Mouse (Mus musculus) CD4-positive, CD25-positive, alpha-beta regulatory T cell, adult 9 weeks (primary cell): ENCODE measurements around the gene Entpd8. TPM values are rescaled to one million over a fixed set of nuclear protein-coding genes. Genes with fewer than 3 reads are reported as not detected.

ENCODE experiments used
- polyA plus RNA-seq: library from polyadenylated mRNA; unstranded; fragments of 100-300 nt; shearing (Covaris generic); gene quantifications from one replicate; pipeline ENCODE4 v1.2.1, GENCODE M21; 2017

Entpd8 gene
- polyA plus RNA-seq, result 0.93 TPM

DNA sequence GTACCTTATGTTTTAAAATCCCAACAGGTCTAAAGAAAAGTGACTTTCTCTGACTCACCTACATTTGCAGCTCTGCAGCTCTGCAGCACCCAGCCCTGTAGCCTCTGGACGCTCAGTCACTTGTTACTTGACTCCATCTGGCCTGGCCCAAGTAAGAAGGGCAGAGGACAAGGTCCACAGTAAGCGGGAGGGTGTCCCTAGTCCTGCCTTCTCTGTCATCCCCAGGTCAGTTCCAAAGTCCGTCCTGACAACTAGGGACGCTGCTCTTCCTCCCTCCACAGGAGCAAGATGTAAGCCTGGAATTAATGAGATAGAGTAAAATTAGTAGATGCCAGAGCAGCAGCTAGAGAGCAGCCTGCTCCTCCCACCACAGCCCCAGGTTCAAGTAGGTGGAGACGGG lies at the start of gene Entpd8:
Gene Entpd8 (plus strand): TSS at position 229 of the 400 bp plus-strand sequence.

DNA sequence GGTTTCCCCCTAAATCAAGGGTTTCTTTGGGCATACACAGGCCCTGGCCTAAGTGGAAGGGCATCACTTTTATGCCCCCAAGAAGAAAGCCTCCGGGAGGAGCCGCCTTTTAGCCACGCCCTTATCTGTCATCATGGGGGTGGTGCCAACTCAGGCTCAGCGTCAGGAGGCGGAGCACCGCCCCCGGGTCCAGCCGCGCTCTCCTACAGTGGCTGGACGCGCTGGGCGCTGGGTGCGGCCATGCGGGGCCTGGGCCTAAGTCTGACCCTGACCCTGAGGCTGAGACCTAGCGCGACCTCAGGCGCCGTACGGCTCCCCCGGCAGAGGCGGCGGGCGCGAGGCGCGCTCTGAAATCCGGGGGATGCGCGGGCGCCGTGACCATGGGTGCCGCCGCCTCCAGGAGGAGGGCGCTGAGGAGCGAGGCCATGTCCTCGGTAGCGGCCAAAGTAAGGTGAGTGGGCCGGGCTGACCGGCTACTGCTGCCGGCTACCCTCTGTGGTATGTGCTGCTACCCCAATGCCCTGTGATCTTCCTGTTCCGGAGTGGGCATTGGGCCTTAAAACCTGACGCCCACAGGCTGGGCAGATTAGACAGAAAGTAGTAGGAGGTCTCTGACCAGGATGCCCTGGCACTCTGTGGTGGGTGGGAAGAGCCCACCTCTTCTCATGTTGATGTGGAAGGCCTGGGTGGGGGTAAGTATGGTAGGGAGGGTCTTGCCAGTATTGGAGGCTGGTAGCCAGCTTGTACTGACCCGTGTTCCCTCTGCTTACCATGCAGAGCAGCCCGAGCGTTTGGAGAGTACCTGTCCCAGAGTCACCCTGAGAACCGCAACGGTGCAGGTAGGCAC lies 25.7 kb upstream of the Entpd8 start, which contains the start of gene Nsmf:
Gene Nsmf (plus strand): TSS at position 135 of the 847 bp plus-strand sequence.

DNA sequence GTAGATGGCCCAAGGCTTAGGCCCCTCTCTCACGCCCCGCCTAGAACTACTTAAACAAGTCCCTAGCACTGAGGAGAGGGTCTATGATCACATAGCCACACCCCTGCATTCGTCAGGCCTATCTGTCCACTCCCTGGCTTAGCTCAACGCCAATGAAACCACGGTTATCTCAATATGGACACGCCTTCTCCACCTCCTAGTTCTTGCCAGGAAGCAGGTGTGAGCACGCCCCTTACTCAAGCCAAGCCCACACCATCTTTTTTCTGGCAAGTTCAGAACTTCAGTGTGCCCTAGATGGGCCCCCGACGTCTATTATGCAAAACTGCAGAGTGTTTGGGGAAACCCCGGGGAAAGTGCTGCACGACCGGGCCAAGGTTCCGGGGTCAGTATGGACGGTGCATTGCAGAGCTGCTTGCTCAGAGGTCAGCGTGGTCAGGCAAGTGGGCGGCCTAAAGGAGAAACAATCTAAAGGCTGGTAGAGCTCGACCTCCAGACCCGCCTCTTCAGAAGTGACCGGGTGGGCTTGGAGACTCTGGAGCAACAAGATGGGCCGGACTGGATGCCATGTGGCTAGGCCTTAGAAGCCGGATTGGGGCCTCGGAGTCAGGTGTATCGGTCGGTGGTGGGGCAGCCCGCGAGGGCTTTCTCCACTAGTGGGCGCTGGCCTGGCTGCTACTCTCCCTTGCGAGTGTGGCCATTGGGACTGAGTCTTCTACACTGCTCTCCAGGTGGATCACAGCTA lies 15.2 kb downstream of the Entpd8 start, which contains the start of gene Noxa1:
Gene Noxa1 (minus strand): TSS at position 41 of the 742 bp plus-strand sequence.

Other genes starting within 250 kb of the Entpd8 start
- gene Ehmt1, start 160.7 kb upstream of the Entpd8 start, polyA plus RNA-seq, result 55.3 TPM
- 282 TPM for gene Arrdc1, start 145.1 kb upstream of the Entpd8 start, polyA plus RNA-seq
- gene Zmynd19, start 130.5 kb upstream of the Entpd8 start, polyA plus RNA-seq, result 0.81 TPM
- gene Dph7, start 117.9 kb upstream of the Entpd8 start, polyA plus RNA-seq, result 37.0 TPM
- gene Mrpl41, start 105.2 kb upstream of the Entpd8 start, polyA plus RNA-seq, result 118 TPM
- 110 TPM for gene Pnpla7, start 104.3 kb upstream of the Entpd8 start, polyA plus RNA-seq
- gene Nsmf, start 25.9 kb upstream of the Entpd8 start, polyA plus RNA-seq, result 18.3 TPM
- gene Noxa1, start 14.8 kb downstream of the Entpd8 start, polyA plus RNA-seq, result 12.8 TPM
- 0.25 TPM for gene Nrarp, start 100.5 kb downstream of the Entpd8 start, polyA plus RNA-seq
- 144 TPM for gene Tor4a, start 116.6 kb downstream of the Entpd8 start, polyA plus RNA-seq
- gene Nelfb, start 131.2 kb downstream of the Entpd8 start, polyA plus RNA-seq, result 136 TPM
- not detected for gene Stpg3, start 134.3 kb downstream of the Entpd8 start, polyA plus RNA-seq
- gene Fam166a, start 138.4 kb downstream of the Entpd8 start, polyA plus RNA-seq, result not detected
- 255 TPM for gene Tubb4b, start 144.4 kb downstream of the Entpd8 start, polyA plus RNA-seq
- gene Slc34a3, start 154.1 kb downstream of the Entpd8 start, polyA plus RNA-seq, result not detected
- gene Rnf224, start 156.5 kb downstream of the Entpd8 start, polyA plus RNA-seq, result not detected
- 0.67 TPM for gene Rnf208, start 162.0 kb downstream of the Entpd8 start, polyA plus RNA-seq
- not detected for gene Cysrt1, start 162.1 kb downstream of the Entpd8 start, polyA plus RNA-seq
- gene AL732309.1, start 166.6 kb downstream of the Entpd8 start, polyA plus RNA-seq, result 9.0 TPM
- 15.7 TPM for gene Tmem203, start 175.1 kb downstream of the Entpd8 start, polyA plus RNA-seq
- 2.7 TPM for gene Tprn, start 182.3 kb downstream of the Entpd8 start, polyA plus RNA-seq
- 148 TPM for gene Ssna1, start 192.1 kb downstream of the Entpd8 start, polyA plus RNA-seq
- gene Anapc2, start 192.2 kb downstream of the Entpd8 start, polyA plus RNA-seq, result 99.6 TPM
- gene Tmem210, start 207.8 kb downstream of the Entpd8 start, polyA plus RNA-seq, result not detected
- not detected for gene Lrrc26, start 209.6 kb downstream of the Entpd8 start, polyA plus RNA-seq
- gene Grin1, start 238.9 kb downstream of the Entpd8 start, polyA plus RNA-seq, result 0.36 TPM